Comparison of ENCODE assay signal across 10 mouse cellular contexts in the genomic region with DNA sequence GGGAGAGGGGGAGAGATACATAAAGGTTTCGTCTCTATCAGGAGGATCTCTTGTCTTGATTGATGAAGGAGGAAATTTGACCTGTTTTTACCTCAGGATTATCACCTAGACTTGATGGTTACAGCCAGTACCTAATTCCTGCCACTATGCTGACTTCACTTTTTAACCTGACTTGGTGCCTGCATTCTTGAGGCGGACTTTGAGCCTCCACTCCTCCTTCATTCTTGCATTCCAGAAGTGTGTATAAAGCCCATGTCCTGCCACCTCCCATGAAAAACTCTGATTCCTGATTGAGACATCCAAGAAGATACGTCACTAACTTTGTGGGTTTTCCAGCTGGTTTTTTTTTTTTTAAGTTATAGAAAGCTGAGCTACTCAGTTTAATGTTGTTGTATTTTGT. TPM values are rescaled to one million over a fixed set of nuclear protein-coding genes. Genes with fewer than 3 reads are reported as not detected.
DNase-seq lines count a peak whose midpoint lies in the region; ATAC-seq lines count a peak whose summit lies in the region.
"Had no signal": no experiment of that assay in that cellular context is flagged by ENCODE, and none has a peak within 500 bp of the region (broad histone marks: within the 10 kb centered on the region; RNA-seq: fewer than 3 reads in every experiment).

No protein-coding gene starts in this region.

- H3K4me1 ChIP-seq in midbrain, embryonic 13.5 days (replicated peaks), result peaks cover 22% of the 10 kb centered on the region
- peaks cover 18% of the 10 kb centered on the region for H3K4me1 ChIP-seq in midbrain, embryonic 16.5 days (ENCODE audit: control insufficient read depth, insufficient read depth, low read length)
- H3K4me1 ChIP-seq in embryonic facial prominence, embryonic 14.5 days (ENCODE audit: control insufficient read depth, insufficient read depth, low read length), result peaks cover 10% of the 10 kb centered on the region

- H3K27ac ChIP-seq in midbrain, embryonic 13.5 days, result no peak overlapping the region
- H3K27ac ChIP-seq in midbrain, embryonic 16.5 days (ENCODE audit: low read length), result no peak overlapping the region
- no peak overlapping the region for H3K27ac ChIP-seq in embryonic facial prominence, embryonic 14.5 days (replicated peaks; ENCODE audit: low read depth, low read length)

- no peaks in the 10 kb centered on the region for H3K9me3 ChIP-seq in midbrain, embryonic 13.5 days
- H3K9me3 ChIP-seq in midbrain, embryonic 16.5 days (replicated peaks; ENCODE audit: control insufficient read depth, low read length, poor library complexity, severe bottlenecking), result no peaks in the 10 kb centered on the region
- no peaks in the 10 kb centered on the region for H3K9me3 ChIP-seq in embryonic facial prominence, embryonic 14.5 days (ENCODE audit: control insufficient read depth, low read length)

- peak overlapping the region; percentile 99; the same call in 1 of the 2 replicates for H3K4me2 ChIP-seq in midbrain, embryonic 13.5 days (replicated peaks)
- no peak overlapping the region for H3K4me2 ChIP-seq in midbrain, embryonic 16.5 days (ENCODE audit: low read length)
- H3K4me2 ChIP-seq in embryonic facial prominence, embryonic 14.5 days (ENCODE audit: low read depth, low read length), result peak overlapping the region; percentile 97; the same call in 1 of the 2 replicates

- no peak for DNase-seq in embryonic facial prominence, embryonic 14.5 days (ENCODE audit: low spot score)
- DNase-seq in kidney, postnatal 14 days, result peak; percentile 72
- no peak for DNase-seq in thymus, postnatal 14 days
- DNase-seq in cerebellum, postnatal 36 days, result no peak
- DNase-seq in thymus, postnatal 4 days, result no peak
- DNase-seq: cerebellum, postnatal 14 days; gastrocnemius, postnatal 25 days; thymus, adult 2 months had no signal

- no peak overlapping the region for H3K9ac ChIP-seq in midbrain, embryonic 13.5 days (replicated peaks)
- H3K9ac ChIP-seq in midbrain, embryonic 16.5 days (ENCODE audit: low read depth, low read length), result no peak overlapping the region
- H3K9ac ChIP-seq in embryonic facial prominence, embryonic 14.5 days (ENCODE audit: low read depth, low read length), result no peak overlapping the region

- no peaks in the 10 kb centered on the region for H3K36me3 ChIP-seq in midbrain, embryonic 13.5 days
- H3K36me3 ChIP-seq in midbrain, embryonic 16.5 days (ENCODE audit: control insufficient read depth, insufficient read depth, low read length), result no peaks in the 10 kb centered on the region
- H3K36me3 ChIP-seq in embryonic facial prominence, embryonic 14.5 days (ENCODE audit: control insufficient read depth, insufficient read depth, low read length), result no peaks in the 10 kb centered on the region

- peaks cover 20% of the 10 kb centered on the region; the same call in 1 of the 2 replicates for H3K27me3 ChIP-seq in midbrain, embryonic 13.5 days
- peaks cover 3% of the 10 kb centered on the region; the same call in 1 of the 2 replicates for H3K27me3 ChIP-seq in midbrain, embryonic 16.5 days (ENCODE audit: control insufficient read depth, insufficient read depth, low read depth, low read length)
- H3K27me3 ChIP-seq in embryonic facial prominence, embryonic 14.5 days (replicated peaks; ENCODE audit: control insufficient read depth, insufficient read depth, low read length), result no peaks in the 10 kb centered on the region

- no peak overlapping the region for H3K4me3 ChIP-seq in midbrain, embryonic 13.5 days (replicated peaks)
- no peak overlapping the region for H3K4me3 ChIP-seq in midbrain, embryonic 16.5 days (ENCODE audit: low read depth, low read length)
- peak overlapping the region; percentile 75; the same call in 1 of the 2 replicates for H3K4me3 ChIP-seq in embryonic facial prominence, embryonic 14.5 days (ENCODE audit: low read depth, low read length)

- 66% methylated on average over 3 of the region's 3 CpGs for WGBS in midbrain, embryonic 13.5 days
- WGBS in midbrain, embryonic 16.5 days, result 59% methylated on average over 3 of the region's 3 CpGs
- WGBS in embryonic facial prominence, embryonic 14.5 days, result 60% methylated on average over 3 of the region's 3 CpGs

- ATAC-seq in midbrain, embryonic 13.5 days, result no peak
- ATAC-seq in midbrain, embryonic 16.5 days, result no peak
- ATAC-seq in embryonic facial prominence, embryonic 14.5 days (ENCODE audit: low read depth), result no peak

RNA-seq across cellular contexts. Expression of a gene that starts 1.3 kb away (rescaled TPM):
- 4.8 and 5.0 TPM in 2 replicates for polyA plus RNA-seq in midbrain, embryonic 13.5 days (2015; fragmentation: Nextera tagmentation; extraction: Ambion mirVana)
- polyA plus RNA-seq in midbrain, embryonic 16.5 days (2015; fragmentation: Nextera tagmentation; extraction: Ambion mirVana), result 5.4 and 6.2 TPM in 2 replicates
- 13.5 and 14.1 TPM in 2 replicates for polyA plus RNA-seq in embryonic facial prominence, embryonic 14.5 days (2014; fragmentation: Nextera tagmentation; extraction: Ambion mirVana)
